Mouse (Mus musculus): ENCODE data around the gene Synj2. TPM values are rescaled to one million over a fixed set of nuclear protein-coding genes. Genes with fewer than 3 reads are reported as not detected.

The Synj2 gene
- total and polyA plus RNA-seq, 3 experiments: 21.2 to 58.1 (median 43.7) TPM

DNA sequence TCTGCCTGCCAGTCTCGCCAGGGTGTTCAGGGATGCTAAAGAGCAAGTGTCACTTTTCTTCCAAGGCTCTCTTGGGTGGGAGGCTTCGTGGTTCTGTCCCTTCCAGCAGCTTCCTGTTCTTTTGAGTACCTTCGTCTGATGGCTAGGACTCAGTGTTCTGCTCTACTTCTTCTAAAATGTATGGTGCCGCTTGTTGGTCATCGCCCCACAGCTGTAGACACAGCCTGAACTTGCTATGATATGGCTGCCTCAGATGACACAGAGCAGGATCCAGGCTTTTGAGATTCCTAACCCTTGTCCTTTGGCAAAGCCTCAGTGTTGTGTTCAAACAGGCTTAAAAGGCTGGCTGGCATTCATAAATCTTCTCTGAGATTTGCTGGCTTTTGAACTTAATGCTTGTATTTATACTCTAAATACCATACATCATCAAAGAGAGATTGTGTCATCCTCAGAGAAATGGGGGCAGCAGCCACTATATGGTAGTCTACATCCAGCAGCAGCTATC lies 58.0 kb downstream of the Synj2 start:
- peak in 1 of 2 experiments; percentile 17 for DNase-seq
- TF ChIP-seq EP300 (IDR thresholded peaks at IDR 0.05; ENCODE audit: insufficient read depth, low read depth, low read length): 0 out of 2 replicates have a peak, but pooled peaks have one; percentile 31
- no peak for TF ChIP-seq POLR2A (IDR thresholded peaks at IDR 0.05; ENCODE audit: insufficient read depth, low read depth, low read length)
- Histone ChIP-seq H3K4me3 (0 out of 2 replicates have a peak overlapping the region, but pooled peaks have one; percentile 4), H3K27me3 (ENCODE audit: control insufficient read depth, insufficient read depth, low read length) (no peaks in the 10 kb centered on the region), H3K27ac (peak overlapping the region; percentile 90), H3K9ac (ENCODE audit: low read depth, low read length) (no peak overlapping the region), H3K79me2 (replicated peaks; ENCODE audit: control insufficient read depth, insufficient read depth, low read length) (no peaks in the 10 kb centered on the region), H3K36me3 (ENCODE audit: control insufficient read depth, insufficient read depth, low read length) (peaks cover 6% of the 10 kb centered on the region), H3K4me1 (ENCODE audit: control insufficient read depth, insufficient read depth, low read length) (peaks cover 33% of the 10 kb centered on the region)
- WGBS: 60% methylated on average over 5 of the region's 5 CpGs
- intact Hi-C loops (cut with DNase I): no loop called here

DNA sequence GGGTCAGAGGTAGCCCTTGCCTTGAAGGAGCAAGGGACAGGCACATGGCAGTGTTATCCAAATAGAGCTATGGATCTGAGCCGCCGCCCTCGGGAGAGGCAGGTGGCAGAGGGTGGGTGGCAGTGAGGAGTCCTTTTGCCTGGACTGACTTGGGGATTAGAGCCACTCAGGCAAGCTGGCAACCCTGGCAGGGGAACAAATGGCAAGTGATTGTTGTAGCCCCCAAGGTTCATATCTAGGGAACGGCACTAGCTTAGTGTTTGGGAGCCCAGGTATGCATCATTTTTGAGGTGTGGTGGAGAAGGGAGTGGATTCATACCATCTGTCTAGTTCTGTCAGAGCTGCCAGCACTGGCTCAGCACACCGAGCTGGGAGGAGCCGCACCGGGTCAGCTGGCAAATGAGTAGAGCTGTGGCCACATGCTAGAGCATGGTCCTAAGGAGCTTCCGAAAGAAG lies 59.8 kb downstream of the Synj2 start:
- no peaks in the 10 kb centered on the region for H3K27me3 ChIP-seq (ENCODE audit: control insufficient read depth, insufficient read depth, low read length)
- WGBS: 58% methylated on average over 8 of the region's 8 CpGs
- peak overlapping the region; percentile 14; the same call in 1 of the 2 replicates for H3K9ac ChIP-seq (ENCODE audit: low read depth, low read length)
- H3K79me2 ChIP-seq (replicated peaks; ENCODE audit: control insufficient read depth, insufficient read depth, low read length): no peaks in the 10 kb centered on the region
- DNase-seq: peak in 1 of 2 experiments; percentile 73
- H3K4me3 ChIP-seq: no peak overlapping the region
- H3K4me1 ChIP-seq (ENCODE audit: control insufficient read depth, insufficient read depth, low read length): peaks cover 36% of the 10 kb centered on the region
- H3K27ac ChIP-seq: peak overlapping the region; percentile 11
- intact Hi-C loops (cut with DNase I): no loop called here
- H3K36me3 ChIP-seq (ENCODE audit: control insufficient read depth, insufficient read depth, low read length): peaks cover 12% of the 10 kb centered on the region
- TF ChIP-seq CTCF (IDR thresholded peaks at IDR 0.05): no peak
- TF ChIP-seq EP300 (IDR thresholded peaks at IDR 0.05; ENCODE audit: insufficient read depth, low read depth, low read length): no peak
- no peak for TF ChIP-seq POLR2A (IDR thresholded peaks at IDR 0.05; ENCODE audit: insufficient read depth, low read depth, low read length)

DNA sequence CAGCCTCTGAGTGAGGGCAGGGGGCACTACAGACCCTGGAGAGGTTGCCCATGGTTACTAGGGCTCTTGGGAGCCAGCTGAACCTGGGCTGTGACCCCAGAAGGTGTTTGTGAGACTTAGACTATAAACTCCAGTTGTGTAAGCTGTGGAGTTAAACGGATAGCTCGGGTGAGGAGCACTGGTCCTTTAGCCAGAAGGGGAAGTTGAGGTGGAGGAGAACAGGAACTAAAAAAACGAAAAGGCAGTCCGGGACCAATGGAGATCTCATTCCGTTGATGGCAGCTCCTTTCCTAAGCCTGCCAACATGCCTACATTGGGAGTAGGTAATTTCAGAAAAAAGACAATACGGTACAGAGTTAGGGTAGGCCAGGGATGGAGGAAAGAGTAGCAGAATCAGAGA lies 60.3 kb downstream of the Synj2 start:
- Histone ChIP-seq H3K4me1 (ENCODE audit: control insufficient read depth, insufficient read depth, low read length) (peaks cover 40% of the 10 kb centered on the region), H3K36me3 (ENCODE audit: control insufficient read depth, insufficient read depth, low read length) (peaks cover 15% of the 10 kb centered on the region), H3K27me3 (ENCODE audit: control insufficient read depth, insufficient read depth, low read length) (no peaks in the 10 kb centered on the region), H3K79me2 (replicated peaks; ENCODE audit: control insufficient read depth, insufficient read depth, low read length) (no peaks in the 10 kb centered on the region), H3K9ac (ENCODE audit: low read depth, low read length) (no peak overlapping the region), H3K27ac (peak overlapping the region; percentile 11), H3K4me3 (no peak overlapping the region)
- 66% methylated on average over 6 of the region's 6 CpGs for WGBS
- intact Hi-C loops (cut with DNase I): no loop called here
- no peak for TF ChIP-seq CTCF (IDR thresholded peaks at IDR 0.05)
- no peak for TF ChIP-seq POLR2A (IDR thresholded peaks at IDR 0.05; ENCODE audit: insufficient read depth, low read depth, low read length)
- no peak for TF ChIP-seq EP300 (IDR thresholded peaks at IDR 0.05; ENCODE audit: insufficient read depth, low read depth, low read length)
- DNase-seq: no peak

DNA sequence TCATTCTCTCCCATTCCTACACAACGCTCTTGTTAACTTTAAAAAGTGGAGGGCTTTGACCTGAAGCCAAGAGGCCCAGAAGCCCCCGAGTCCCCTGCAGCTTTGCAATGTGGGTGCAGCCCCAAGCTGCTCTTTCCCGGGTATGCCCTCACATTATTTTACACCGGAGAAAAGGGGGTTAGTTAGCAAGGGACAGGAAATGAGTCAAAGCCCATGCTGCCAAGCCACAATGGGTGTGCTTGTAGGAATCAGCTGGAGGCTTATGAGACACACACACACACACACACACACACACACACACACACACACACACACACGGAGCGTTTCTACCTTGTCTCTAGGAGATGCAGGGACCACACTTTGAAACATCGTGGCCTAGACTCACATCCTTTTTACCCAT lies 60.8 kb downstream of the Synj2 start:
- TF ChIP-seq POLR2A (IDR thresholded peaks at IDR 0.05; ENCODE audit: insufficient read depth, low read depth, low read length) (no peak), CTCF (IDR thresholded peaks at IDR 0.05) (no peak), EP300 (IDR thresholded peaks at IDR 0.05; ENCODE audit: insufficient read depth, low read depth, low read length) (no peak)
- peaks cover 42% of the 10 kb centered on the region for H3K4me1 ChIP-seq (ENCODE audit: control insufficient read depth, insufficient read depth, low read length)
- H3K27ac ChIP-seq: peak overlapping the region; percentile 11
- peak in 1 of 2 experiments; percentile 26 for DNase-seq
- H3K27me3 ChIP-seq (ENCODE audit: control insufficient read depth, insufficient read depth, low read length): no peaks in the 10 kb centered on the region
- no peak overlapping the region for H3K9ac ChIP-seq (ENCODE audit: low read depth, low read length)
- intact Hi-C loops (cut with DNase I): no loop called here
- H3K36me3 ChIP-seq (ENCODE audit: control insufficient read depth, insufficient read depth, low read length): peaks cover 17% of the 10 kb centered on the region
- no peaks in the 10 kb centered on the region for H3K79me2 ChIP-seq (replicated peaks; ENCODE audit: control insufficient read depth, insufficient read depth, low read length)
- no peak overlapping the region for H3K4me3 ChIP-seq
- 35% methylated on average over 7 of the region's 7 CpGs for WGBS

DNA sequence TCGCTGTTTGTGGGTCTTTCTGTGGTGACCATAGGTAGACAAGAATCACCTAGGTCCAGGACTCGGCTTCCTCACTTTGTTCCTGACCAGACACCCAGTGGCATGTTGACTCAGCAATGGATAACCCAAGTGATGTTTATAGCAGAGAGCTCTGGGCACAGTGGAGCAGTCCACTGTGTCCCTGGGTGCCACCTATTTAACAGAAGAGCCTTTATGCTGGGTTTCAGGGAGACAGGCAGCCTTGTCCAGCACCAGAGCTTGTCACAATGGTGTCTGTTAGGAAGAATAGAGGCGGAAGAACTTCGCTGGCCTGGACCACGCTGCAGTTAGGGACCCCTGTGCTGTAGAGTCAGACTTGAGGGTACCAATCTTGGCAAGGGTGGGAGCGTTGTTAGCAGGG lies 61.5 kb downstream of the Synj2 start:
- no peaks in the 10 kb centered on the region for H3K79me2 ChIP-seq (replicated peaks; ENCODE audit: control insufficient read depth, insufficient read depth, low read length)
- H3K27me3 ChIP-seq (ENCODE audit: control insufficient read depth, insufficient read depth, low read length): no peaks in the 10 kb centered on the region
- DNase-seq: no peak
- no peak overlapping the region for H3K4me3 ChIP-seq
- H3K9ac ChIP-seq (ENCODE audit: low read depth, low read length): no peak overlapping the region
- intact Hi-C loops (cut with DNase I): no loop called here
- peaks cover 42% of the 10 kb centered on the region for H3K4me1 ChIP-seq (ENCODE audit: control insufficient read depth, insufficient read depth, low read length)
- H3K27ac ChIP-seq: peak overlapping the region; percentile 21; the same call in 1 of the 2 replicates
- no peak for TF ChIP-seq CTCF (IDR thresholded peaks at IDR 0.05)
- TF ChIP-seq EP300 (IDR thresholded peaks at IDR 0.05; ENCODE audit: insufficient read depth, low read depth, low read length): no peak
- TF ChIP-seq POLR2A (IDR thresholded peaks at IDR 0.05; ENCODE audit: insufficient read depth, low read depth, low read length): no peak
- WGBS: 93% methylated on average over 6 of the region's 6 CpGs
- peaks cover 17% of the 10 kb centered on the region for H3K36me3 ChIP-seq (ENCODE audit: control insufficient read depth, insufficient read depth, low read length)

DNA sequence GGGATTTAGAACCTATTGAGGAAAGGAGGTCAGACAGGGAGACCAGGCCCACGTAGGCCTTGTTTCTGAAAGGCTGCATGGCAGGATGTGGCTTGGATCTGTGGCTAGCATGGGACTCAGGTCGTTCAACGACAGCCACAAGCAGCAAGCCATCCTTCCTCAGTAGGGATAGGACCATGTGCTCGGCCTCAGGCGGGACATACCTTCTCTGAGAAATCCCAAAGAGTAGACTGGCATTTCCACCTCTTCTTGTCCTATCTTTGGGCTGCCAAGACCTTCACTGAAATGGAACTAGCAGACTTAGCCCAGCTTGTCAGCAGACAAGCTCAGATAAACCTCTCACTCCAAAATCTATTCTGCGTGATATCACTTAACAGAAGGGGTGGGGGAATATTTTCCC lies 62.6 kb downstream of the Synj2 start:
- Histone ChIP-seq H3K4me3 (no peak overlapping the region), H3K27ac (peak overlapping the region; percentile 21), H3K36me3 (ENCODE audit: control insufficient read depth, insufficient read depth, low read length) (peaks cover 15% of the 10 kb centered on the region), H3K27me3 (ENCODE audit: control insufficient read depth, insufficient read depth, low read length) (no peaks in the 10 kb centered on the region), H3K4me1 (ENCODE audit: control insufficient read depth, insufficient read depth, low read length) (peaks cover 44% of the 10 kb centered on the region), H3K9ac (ENCODE audit: low read depth, low read length) (no peak overlapping the region), H3K79me2 (replicated peaks; ENCODE audit: control insufficient read depth, insufficient read depth, low read length) (no peaks in the 10 kb centered on the region)
- no peak for DNase-seq
- intact Hi-C loops (cut with DNase I): loop anchor here (2.0 kb wide), 1 partner anchor 27 kb away; no protein-coding TSS in a partner anchor
- no peak for TF ChIP-seq EP300 (IDR thresholded peaks at IDR 0.05; ENCODE audit: insufficient read depth, low read depth, low read length)
- TF ChIP-seq POLR2A (IDR thresholded peaks at IDR 0.05; ENCODE audit: insufficient read depth, low read depth, low read length): no peak
- no peak for TF ChIP-seq CTCF (IDR thresholded peaks at IDR 0.05)
- WGBS: 60% methylated on average over 6 of the region's 6 CpGs

Data from heart, adult 2 months (tissue).